Mouse (Mus musculus): ENCODE data around the gene Wipf2. TPM values are rescaled to one million over a fixed set of nuclear protein-coding genes. Genes with fewer than 3 reads are reported as not detected.
"Not testable (repeated sequence)": the region's sequence is repeated elsewhere in the genome, so short reads cannot be mapped to it uniquely, and the experiment has no call there.

The Wipf2 gene
- polyA plus RNA-seq (2016; fragmentation: Nextera tagmentation; extraction: Ambion mirVana), result 4.7 and 5.0 TPM in 2 replicates

GRCm38 (mm10) chr11:98863028-98863750, at the start of gene Wipf2:
Wipf2 (plus strand) TSS chr11:98863638.
- ATAC-seq (ENCODE audit: low FRiP score), result peak; percentile 87
- H3K36me3 ChIP-seq, result peaks cover 16% of the 10 kb centered on the region
- H3K4me1 ChIP-seq, result peaks cover 13% of the 10 kb centered on the region
- no peaks in the 10 kb centered on the region for H3K27me3 ChIP-seq
- H3K4me2 ChIP-seq (replicated peaks), result peak within 1 kb of the TSS; percentile 58
- peak within 1 kb of the TSS; percentile 78 for H3K9ac ChIP-seq
- 8% methylated on average over 39 of the region's 41 CpGs for WGBS
- peak within 1 kb of the TSS; percentile 64 for H3K4me3 ChIP-seq
- H3K9me3 ChIP-seq (replicated peaks), result no peaks in the 10 kb centered on the region
- peak within 1 kb of the TSS; percentile 96 for H3K27ac ChIP-seq

GRCm38 (mm10) chr11:98816706-98817239, 46.7 kb upstream of the Wipf2 start:
- H3K9me3 ChIP-seq (replicated peaks), result no peaks in the 10 kb centered on the region
- ATAC-seq (ENCODE audit: low FRiP score), result no peak
- H3K4me3 ChIP-seq, result no peak overlapping the region
- 97% methylated on average over 1 of the region's 1 CpGs for WGBS
- H3K27me3 ChIP-seq, result no peaks in the 10 kb centered on the region
- H3K4me1 ChIP-seq, result peaks cover 3% of the 10 kb centered on the region; the same call in 1 of the 2 replicates
- H3K4me2 ChIP-seq (replicated peaks), result no peak overlapping the region
- H3K9ac ChIP-seq, result no peak overlapping the region
- peaks cover 88% of the 10 kb centered on the region for H3K36me3 ChIP-seq
- no peak overlapping the region for H3K27ac ChIP-seq

- Histone ChIP-seq H3K36me3 (peaks cover 93% of the 10 kb centered on the region), H3K4me3 (no peak overlapping the region), H3K4me2 (replicated peaks) (no peak overlapping the region), H3K9ac (no peak overlapping the region), H3K27me3 (no peaks in the 10 kb centered on the region), H3K4me1 (no peaks in the 10 kb centered on the region), H3K9me3 (replicated peaks) (no peaks in the 10 kb centered on the region), H3K27ac (no peak overlapping the region)
- 96% methylated on average over 5 of the region's 5 CpGs for WGBS
- no peak for ATAC-seq (ENCODE audit: low FRiP score)
Measured at GRCm38 (mm10) chr11:98820968-98821367, 42.5 kb upstream of the Wipf2 start.

- not testable (repeated sequence) for ATAC-seq (ENCODE audit: low FRiP score); H3K4me1 ChIP-seq; H3K9me3 ChIP-seq (replicated peaks); H3K4me3 ChIP-seq; H3K27ac ChIP-seq; H3K4me2 ChIP-seq (replicated peaks); H3K9ac ChIP-seq; H3K27me3 ChIP-seq
- 100% methylated on average over 2 of the region's 2 CpGs for WGBS
- peaks cover 85% of the 10 kb centered on the region for H3K36me3 ChIP-seq
Measured at GRCm38 (mm10) chr11:98826071-98826470, 37.4 kb upstream of the Wipf2 start.

GRCm38 (mm10) chr11:98827877-98828276, 35.6 kb upstream of the Wipf2 start:
- 85% methylated on average over 2 of the region's 2 CpGs for WGBS
- no peak overlapping the region for H3K4me3 ChIP-seq
- no peak for ATAC-seq (ENCODE audit: low FRiP score)
- H3K4me1 ChIP-seq, result no peaks in the 10 kb centered on the region
- H3K27ac ChIP-seq, result no peak overlapping the region
- no peaks in the 10 kb centered on the region for H3K27me3 ChIP-seq
- no peaks in the 10 kb centered on the region for H3K9me3 ChIP-seq (replicated peaks)
- H3K9ac ChIP-seq, result no peak overlapping the region
- H3K36me3 ChIP-seq, result peaks cover 85% of the 10 kb centered on the region
- H3K4me2 ChIP-seq (replicated peaks), result no peak overlapping the region

GRCm38 (mm10) chr11:98829091-98829775, 34.2 kb upstream of the Wipf2 start:
- no peak overlapping the region for H3K4me2 ChIP-seq (replicated peaks)
- H3K4me3 ChIP-seq, result no peak overlapping the region
- no peak for ATAC-seq (ENCODE audit: low FRiP score)
- no peaks in the 10 kb centered on the region for H3K27me3 ChIP-seq
- no peaks in the 10 kb centered on the region for H3K9me3 ChIP-seq (replicated peaks)
- no peaks in the 10 kb centered on the region for H3K4me1 ChIP-seq
- peaks cover 84% of the 10 kb centered on the region for H3K36me3 ChIP-seq
- no peak overlapping the region for H3K9ac ChIP-seq
- no peak overlapping the region for H3K27ac ChIP-seq
- 77% methylated on average over 12 of the region's 12 CpGs for WGBS

- ATAC-seq (ENCODE audit: low FRiP score), result no peak
- H3K9me3 ChIP-seq (replicated peaks), result no peaks in the 10 kb centered on the region
- 80% methylated on average over 4 of the region's 4 CpGs for WGBS
- H3K36me3 ChIP-seq, result peaks cover 84% of the 10 kb centered on the region
- no peak overlapping the region for H3K9ac ChIP-seq
- no peak overlapping the region for H3K27ac ChIP-seq
- no peak overlapping the region for H3K4me3 ChIP-seq
- H3K4me1 ChIP-seq, result peaks cover 6% of the 10 kb centered on the region; the same call in 1 of the 2 replicates
- no peaks in the 10 kb centered on the region for H3K27me3 ChIP-seq
- no peak overlapping the region for H3K4me2 ChIP-seq (replicated peaks)
Measured at GRCm38 (mm10) chr11:98829875-98830274, 33.6 kb upstream of the Wipf2 start.

GRCm38 (mm10) chr11:98835296-98835695, 28.1 kb upstream of the Wipf2 start:
- H3K9me3 ChIP-seq (replicated peaks), result no peaks in the 10 kb centered on the region
- H3K4me3 ChIP-seq, result no peak overlapping the region
- no peak overlapping the region for H3K4me2 ChIP-seq (replicated peaks)
- H3K36me3 ChIP-seq, result peaks cover 39% of the 10 kb centered on the region
- no peak overlapping the region for H3K27ac ChIP-seq
- peaks cover 30% of the 10 kb centered on the region for H3K4me1 ChIP-seq
- H3K27me3 ChIP-seq, result peaks cover 24% of the 10 kb centered on the region
- ATAC-seq (ENCODE audit: low FRiP score), result no peak
- WGBS, result 44% methylated on average over 5 of the region's 5 CpGs
- no peak overlapping the region for H3K9ac ChIP-seq

- Histone ChIP-seq H3K36me3 (peaks cover 35% of the 10 kb centered on the region), H3K27ac (no peak overlapping the region), H3K9me3 (replicated peaks) (no peaks in the 10 kb centered on the region), H3K4me3 (no peak overlapping the region), H3K9ac (no peak overlapping the region), H3K27me3 (peaks cover 24% of the 10 kb centered on the region), H3K4me1 (peaks cover 30% of the 10 kb centered on the region), H3K4me2 (replicated peaks) (no peak overlapping the region)
- WGBS, result 63% methylated on average over 3 of the region's 3 CpGs
- no peak for ATAC-seq (ENCODE audit: low FRiP score)
Measured at GRCm38 (mm10) chr11:98835725-98836124, 27.7 kb upstream of the Wipf2 start.

GRCm38 (mm10) chr11:98836128-98836527, 27.3 kb upstream of the Wipf2 start:
- Histone ChIP-seq H3K4me2 (replicated peaks) (peak overlapping the region; percentile 99), H3K9ac (no peak overlapping the region), H3K36me3 (peaks cover 34% of the 10 kb centered on the region), H3K27ac (no peak overlapping the region), H3K4me3 (peak overlapping the region; percentile 71), H3K27me3 (peaks cover 24% of the 10 kb centered on the region), H3K4me1 (peaks cover 30% of the 10 kb centered on the region), H3K9me3 (replicated peaks) (no peaks in the 10 kb centered on the region)
- WGBS, result 34% methylated on average over 7 of the region's 7 CpGs
- 0 out of 2 replicates have a peak, but pooled peaks have one; percentile 31 for ATAC-seq (ENCODE audit: low FRiP score)

- under 1% methylated on average over 44 of the region's 48 CpGs for WGBS
- peak; percentile 85 for ATAC-seq (ENCODE audit: low FRiP score)
Measured at GRCm38 (mm10) chr11:98836651-98837141, 26.7 kb upstream of the Wipf2 start, which contains the start of gene Rapgefl1. Rapgefl1 (plus strand) TSS chr11:98836785.

GRCm38 (mm10) chr11:98837231-98837704, 26.2 kb upstream of the Wipf2 start:
- H3K4me2 ChIP-seq (replicated peaks), result peak overlapping the region; percentile 99
- peaks cover 22% of the 10 kb centered on the region for H3K36me3 ChIP-seq
- no peaks in the 10 kb centered on the region for H3K9me3 ChIP-seq (replicated peaks)
- ATAC-seq (ENCODE audit: low FRiP score), result peak; percentile 57
- WGBS, result 2% methylated on average over 27 of the region's 29 CpGs
- peak overlapping the region; percentile 80 for H3K9ac ChIP-seq
- H3K27ac ChIP-seq, result peak overlapping the region; percentile 77; the same call in 1 of the 2 replicates
- peak overlapping the region; percentile 71 for H3K4me3 ChIP-seq
- peaks cover 30% of the 10 kb centered on the region for H3K4me1 ChIP-seq
- peaks cover 24% of the 10 kb centered on the region for H3K27me3 ChIP-seq

More at GRCm38 (mm10) chr11:98836651-98837141, 26.7 kb upstream of the Wipf2 start, which contains the start of gene Rapgefl1:
- H3K4me2 ChIP-seq (replicated peaks), result peak within 1 kb of the TSS; percentile 99
- peak within 1 kb of the TSS; percentile 77 for H3K27ac ChIP-seq
- peaks cover 30% of the 10 kb centered on the region for H3K4me1 ChIP-seq
- H3K36me3 ChIP-seq, result peaks cover 28% of the 10 kb centered on the region
- H3K9me3 ChIP-seq (replicated peaks), result no peaks in the 10 kb centered on the region
- H3K27me3 ChIP-seq, result peaks cover 24% of the 10 kb centered on the region
- H3K4me3 ChIP-seq, result peak within 1 kb of the TSS; percentile 71
- peak within 1 kb of the TSS; percentile 80 for H3K9ac ChIP-seq

Measured in hindbrain, embryonic 12.5 days (tissue).